Mouse (Mus musculus): Measurements from ENCODE around the gene Enox1. TPM values are rescaled to one million over a fixed set of nuclear protein-coding genes. Genes with fewer than 3 reads are reported as not detected.

Enox1 gene
- total and polyA plus RNA-seq, 3 experiments, result not detected

DNA sequence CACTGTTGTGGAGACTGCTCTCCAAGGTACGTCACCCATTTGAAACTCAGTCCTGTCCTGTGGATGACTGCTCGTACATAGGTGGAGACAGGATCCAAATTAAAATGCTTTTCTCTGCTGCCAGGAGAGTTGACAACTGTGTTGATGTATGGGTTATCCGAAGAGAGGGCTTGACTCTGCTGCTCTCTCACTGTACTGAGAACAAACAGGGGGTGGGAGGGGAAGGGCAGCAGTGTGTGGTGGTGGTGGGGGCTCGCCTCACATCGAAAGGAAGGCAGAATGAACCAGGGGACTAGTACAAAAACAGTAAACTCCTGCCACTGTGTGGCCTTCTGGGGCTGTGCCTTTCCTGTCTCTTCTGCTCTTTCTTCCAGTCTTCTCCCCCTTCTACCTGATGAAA, 317.5 kb downstream of the Enox1 start:
- Histone ChIP-seq H3K9ac (ENCODE audit: insufficient read depth, low read depth) (no peak overlapping the region), H3K4me1 (ENCODE audit: control insufficient read depth in 1 of 2, insufficient read depth in 2 of 2) (no peaks in the 10 kb centered on the region), H3K27me3 (replicated peaks) (no peaks in the 10 kb centered on the region), H3K4me2 (ENCODE audit: insufficient read depth, low read depth, poor library complexity, severe bottlenecking) (no peak overlapping the region), H3K9me3 (replicated peaks; ENCODE audit: low read length) (peaks cover 72% of the 10 kb centered on the region), H3K27ac (ENCODE audit: insufficient read depth, low read depth) (no peak overlapping the region), H3K4me3 (replicated peaks in 1 of 3; ENCODE audit: low read depth in 2 of 3, low read length in 2 of 3, poor library complexity in 1 of 3) (no peak overlapping the region), H3K79me2 (replicated peaks; ENCODE audit: control insufficient read depth, extremely low read depth, insufficient read depth, poor library complexity, severe bottlenecking) (no peaks in the 10 kb centered on the region), H3K36me3 (replicated peaks in 1 of 2; ENCODE audit: control insufficient read depth in 1 of 2, insufficient read depth in 1 of 2, low read length in 1 of 2) (no peaks in the 10 kb centered on the region)
- DNase-seq (ENCODE audit: extremely low read depth), result no peak
- in situ Hi-C loops (cut with MboI; ENCODE audit: low pct_ligation_motif_present, low pct_unique_long_range_greater_than_20kb, low sequenced_read_pairs) (no loop called here), dilution Hi-C loops (cut with MboI; ENCODE audit: extremely low pct_ligation_motif_present, extremely low pct_unique_long_range_greater_than_20kb, low sequenced_read_pairs) (no loop called here)
- no peak for TF ChIP-seq RCOR1 (conservative IDR thresholded peaks at IDR 0.05; ENCODE audit: low read depth, low read length)
- TF ChIP-seq MAZ (IDR thresholded peaks at IDR 0.05; ENCODE audit: low read depth, low read length), result no peak
- TF ChIP-seq SMC3 (IDR thresholded peaks at IDR 0.05; ENCODE audit: low read depth, low read length), result no peak
- TF ChIP-seq MAFK (IDR thresholded peaks at IDR 0.05; ENCODE audit: insufficient replicate concordance, low read length), result no peak
- no peak for TF ChIP-seq USF2 (conservative IDR thresholded peaks at IDR 0.05; ENCODE audit: low read depth, low read length)
- TF ChIP-seq PAX5 (IDR thresholded peaks at IDR 0.05; ENCODE audit: low read length), result no peak
- no peak for TF ChIP-seq POLR2AphosphoS2 (IDR thresholded peaks at IDR 0.05; ENCODE audit: low read depth, low read length)
- no peak for TF ChIP-seq TCF12 (IDR thresholded peaks at IDR 0.05; ENCODE audit: low read depth, low read length)
- TF ChIP-seq ELF1 (IDR thresholded peaks at IDR 0.05; ENCODE audit: low read depth, low read length), result no peak
- no peak for TF ChIP-seq MXI1 (IDR thresholded peaks at IDR 0.05; ENCODE audit: low read depth, low read length)
- TF ChIP-seq POLR2A (IDR thresholded peaks at IDR 0.05; ENCODE audit: low read depth, low read length), result no peak
- TF ChIP-seq TBP (conservative IDR thresholded peaks at IDR 0.05; ENCODE audit: low read depth, low read length), result no peak

- dilution Hi-C loops (cut with MboI; ENCODE audit: extremely low pct_ligation_motif_present, extremely low pct_unique_long_range_greater_than_20kb, low sequenced_read_pairs), result no loop called here
- Histone ChIP-seq H3K79me2 (replicated peaks; ENCODE audit: control insufficient read depth, extremely low read depth, insufficient read depth, poor library complexity, severe bottlenecking) (no peaks in the 10 kb centered on the region), H3K9ac (ENCODE audit: insufficient read depth, low read depth) (no peak overlapping the region), H3K27me3 (replicated peaks) (no peaks in the 10 kb centered on the region), H3K36me3 (replicated peaks in 1 of 2; ENCODE audit: control insufficient read depth in 1 of 2, insufficient read depth in 1 of 2, low read length in 1 of 2) (no peaks in the 10 kb centered on the region), H3K4me1 (ENCODE audit: control insufficient read depth in 1 of 2, insufficient read depth in 2 of 2) (no peaks in the 10 kb centered on the region), H3K9me3 (replicated peaks; ENCODE audit: low read length) (peaks cover 70% of the 10 kb centered on the region), H3K27ac (ENCODE audit: insufficient read depth, low read depth) (no peak overlapping the region), H3K4me2 (ENCODE audit: insufficient read depth, low read depth, poor library complexity, severe bottlenecking) (no peak overlapping the region), H3K4me3 (replicated peaks in 1 of 3; ENCODE audit: low read depth in 2 of 3, low read length in 2 of 3, poor library complexity in 1 of 3) (no peak overlapping the region)
- in situ Hi-C loops (cut with MboI; ENCODE audit: low pct_ligation_motif_present, low pct_unique_long_range_greater_than_20kb, low sequenced_read_pairs), result no loop called here
- TF ChIP-seq POLR2AphosphoS2 (IDR thresholded peaks at IDR 0.05; ENCODE audit: low read depth, low read length), result no peak
- no peak for TF ChIP-seq MAZ (IDR thresholded peaks at IDR 0.05; ENCODE audit: low read depth, low read length)
- TF ChIP-seq E2F4 (IDR thresholded peaks at IDR 0.05; ENCODE audit: insufficient replicate concordance, low read depth, low read length), result no peak
- TF ChIP-seq ETS1 (conservative IDR thresholded peaks at IDR 0.05; ENCODE audit: low read depth, low read length), result no peak
- TF ChIP-seq TBP (conservative IDR thresholded peaks at IDR 0.05; ENCODE audit: low read depth, low read length), result no peak
- no peak for TF ChIP-seq NELFE (IDR thresholded peaks at IDR 0.05; ENCODE audit: low read depth, low read length)
- TF ChIP-seq ZC3H11A (IDR thresholded peaks at IDR 0.05; ENCODE audit: low read depth, low read length), result no peak
- TF ChIP-seq HCFC1 (IDR thresholded peaks at IDR 0.05; ENCODE audit: low read depth, low read length), result no peak
- TF ChIP-seq BHLHE40 (IDR thresholded peaks at IDR 0.05; ENCODE audit: low read depth, low read length), result no peak
- no peak for TF ChIP-seq ZMIZ1 (IDR thresholded peaks at IDR 0.05; ENCODE audit: low read depth, low read length)
- no peak for TF ChIP-seq MYC (IDR thresholded peaks at IDR 0.05; ENCODE audit: low read depth, low read length)
- TF ChIP-seq MAX (IDR thresholded peaks at IDR 0.05; ENCODE audit: low read length), result no peak
- TF ChIP-seq CHD1 (IDR thresholded peaks at IDR 0.05; ENCODE audit: low read depth, low read length), result no peak
- TF ChIP-seq RCOR1 (conservative IDR thresholded peaks at IDR 0.05; ENCODE audit: low read depth, low read length), result no peak
- TF ChIP-seq CHD2 (IDR thresholded peaks at IDR 0.05; ENCODE audit: low read length), result no peak
- TF ChIP-seq ZNF384 (IDR thresholded peaks at IDR 0.05; ENCODE audit: low read depth, low read length), result no peak
- no peak for TF ChIP-seq ZKSCAN1 (IDR thresholded peaks at IDR 0.05; ENCODE audit: borderline replicate concordance, low read depth, low read length)
- TF ChIP-seq MEF2A (IDR thresholded peaks at IDR 0.05; ENCODE audit: borderline replicate concordance, low read depth, low read length), result no peak
- TF ChIP-seq UBTF (IDR thresholded peaks at IDR 0.05; ENCODE audit: low read depth, low read length), result no peak
- no peak for DNase-seq (ENCODE audit: extremely low read depth)
Observed at GRCm38 (mm10) chr14:77475134-77475820, 318.7 kb downstream of the Enox1 start.
